Mouse (Mus musculus): Measurements from ENCODE around the gene Tmem192.

DNA sequence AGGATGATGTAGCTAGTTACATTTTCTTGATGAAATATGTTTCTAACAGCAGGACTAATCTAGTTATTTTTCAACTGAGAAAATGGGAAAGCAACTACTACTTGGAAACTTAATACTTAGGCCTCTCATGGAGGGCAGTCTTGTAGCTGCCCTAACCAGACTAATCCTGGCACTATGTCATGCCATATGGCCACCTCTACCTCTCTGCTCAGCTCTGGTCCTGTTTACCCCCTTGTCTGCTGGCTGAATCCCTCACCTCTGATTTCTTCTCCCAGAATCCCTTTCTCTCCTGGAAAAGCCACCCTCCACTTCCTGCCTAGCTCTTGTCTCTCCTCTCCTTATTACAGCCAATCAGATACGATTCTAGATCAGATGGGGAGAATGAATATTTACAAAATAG, 1.4 kb downstream of the Tmem192 start:
- no peak for TF ChIP-seq CTCF (IDR thresholded peaks at IDR 0.05; ENCODE audit: control insufficient read depth, insufficient read depth, insufficient replicate concordance, low read depth, low read length)
- no peak for TF ChIP-seq POLR2A (IDR thresholded peaks at IDR 0.05; ENCODE audit: control insufficient read depth, low read depth, low read length)
